Mouse (Mus musculus): ENCODE measurements at regions not wholly inside any gene's neighbourhood (a gene's known extent, or its start where the extent isn't known, plus 50 kb on each side); places are given as distances from the start of the nearest gene placed in this dataset.

- no peak for DNase-seq (ENCODE audit: low spot score in 2 of 2)
Measured at GRCm38 (mm10) chr5:35221451-35222305, 56.4 kb upstream of the Adra2c start.

GRCm38 (mm10) chr5:35216271-35216670 is 61.8 kb upstream of the Adra2c start:
- DNase-seq (ENCODE audit: low spot score in 2 of 2): no peak

GRCm38 (mm10) chr5:35215480-35216195 is 62.5 kb upstream of the Adra2c start:
- DNase-seq (ENCODE audit: low spot score in 2 of 2): peak; percentile 61 to 67

GRCm38 (mm10) chr5:35215007-35215406 is 63.1 kb upstream of the Adra2c start:
- DNase-seq (ENCODE audit: low spot score in 2 of 2): no peak

GRCm38 (mm10) chr5:35209348-35209747 is 68.8 kb upstream of the Adra2c start:
- no peak for DNase-seq (ENCODE audit: low spot score in 2 of 2)

- DNase-seq (ENCODE audit: low spot score in 2 of 2): no peak
Measured at GRCm38 (mm10) chr5:35204049-35204448, 74.1 kb upstream of the Adra2c start.

GRCm38 (mm10) chr5:35198468-35198867 is 79.7 kb upstream of the Adra2c start:
- DNase-seq (ENCODE audit: low spot score in 2 of 2): no peak

- peak; percentile 68 to 71 for DNase-seq (ENCODE audit: low spot score in 2 of 2)
Measured at GRCm38 (mm10) chr5:35189113-35189797, 83.7 kb upstream of the Lrpap1 start.

- DNase-seq (ENCODE audit: low spot score in 2 of 2): no peak
Measured at GRCm38 (mm10) chr5:35185826-35186225, 80.3 kb upstream of the Lrpap1 start.

GRCm38 (mm10) chr5:35185289-35185688 is 79.7 kb upstream of the Lrpap1 start:
- no peak for DNase-seq (ENCODE audit: low spot score in 2 of 2)

- DNase-seq (ENCODE audit: low spot score in 2 of 2): no peak
Measured at GRCm38 (mm10) chr5:35183418-35183817, 77.9 kb upstream of the Lrpap1 start.

- DNase-seq (ENCODE audit: low spot score in 2 of 2): peak; percentile 42 to 44
Measured at GRCm38 (mm10) chr5:35177332-35177731, 71.8 kb upstream of the Lrpap1 start.

- DNase-seq (ENCODE audit: low spot score in 2 of 2): no peak
Measured at GRCm38 (mm10) chr5:35176112-35176848, 70.7 kb upstream of the Lrpap1 start.

- DNase-seq (ENCODE audit: low spot score in 2 of 2): no peak
Measured at GRCm38 (mm10) chr5:35174318-35174717, 68.8 kb upstream of the Lrpap1 start.

GRCm38 (mm10) chr5:35171336-35171735 is 65.8 kb upstream of the Lrpap1 start:
- DNase-seq (ENCODE audit: low spot score in 2 of 2): no peak

GRCm38 (mm10) chr5:35170369-35171130 is 65.0 kb upstream of the Lrpap1 start:
- DNase-seq (ENCODE audit: low spot score in 2 of 2): no peak

- no peak for DNase-seq (ENCODE audit: low spot score in 2 of 2)
Measured at GRCm38 (mm10) chr5:35169614-35170293, 64.2 kb upstream of the Lrpap1 start.

- peak in 1 of 2 experiments; percentile 21 for DNase-seq (ENCODE audit: low spot score in 2 of 2)
Measured at GRCm38 (mm10) chr5:35168853-35169252, 63.3 kb upstream of the Lrpap1 start.

GRCm38 (mm10) chr5:35168369-35168768 is 62.8 kb upstream of the Lrpap1 start:
- DNase-seq (ENCODE audit: low spot score in 2 of 2): no peak

GRCm38 (mm10) chr5:35165993-35166392 is 60.4 kb upstream of the Lrpap1 start:
- no peak for DNase-seq (ENCODE audit: low spot score in 2 of 2)
